Mouse (Mus musculus) c-Kit-negative CD71-positive TER-119-positive erythroid progenitor cells, embryonic 14.5 days (primary cell): ENCODE measurements around the gene Stim2.
A peak's percentile ranks its signal among the peaks of the same experiment; 100 is the strongest.

Experiments used
- DNase-seq: peaks from one replicate; pipeline ENCODE4 v3.0.0-alpha.2; 2013; ENCODE audit warnings: low read depth, low spot score

The Stim2 gene

GRCm38 (mm10) chr5:53994576-53994975 is 3.7 kb upstream of the Stim2 start:
- DNase-seq: no peak

DNA sequence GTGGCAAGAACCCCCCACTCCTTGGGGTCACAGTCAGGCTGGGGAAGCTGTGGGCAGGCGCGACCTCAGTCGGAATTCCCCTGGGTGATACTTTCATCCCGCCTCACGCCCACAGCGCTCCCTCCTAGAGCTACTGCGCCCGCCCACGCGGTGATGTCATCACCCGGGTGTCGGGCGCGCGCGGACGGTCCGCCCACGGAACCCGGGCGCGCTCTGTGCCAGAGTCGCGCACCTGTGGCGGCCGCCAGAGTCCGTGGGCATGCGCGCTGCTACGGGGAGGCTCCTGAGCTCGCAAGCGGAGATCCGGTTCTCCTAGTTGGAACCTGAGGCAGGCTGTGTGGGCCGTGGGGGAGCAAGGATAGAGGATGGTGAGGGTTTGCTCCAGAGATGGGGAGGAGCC is 3.0 kb upstream of the Stim2 start:
- peak; percentile 17 for DNase-seq

GRCm38 (mm10) chr5:53996822-53997221 is 1.5 kb upstream of the Stim2 start:
- no peak for DNase-seq

DNA sequence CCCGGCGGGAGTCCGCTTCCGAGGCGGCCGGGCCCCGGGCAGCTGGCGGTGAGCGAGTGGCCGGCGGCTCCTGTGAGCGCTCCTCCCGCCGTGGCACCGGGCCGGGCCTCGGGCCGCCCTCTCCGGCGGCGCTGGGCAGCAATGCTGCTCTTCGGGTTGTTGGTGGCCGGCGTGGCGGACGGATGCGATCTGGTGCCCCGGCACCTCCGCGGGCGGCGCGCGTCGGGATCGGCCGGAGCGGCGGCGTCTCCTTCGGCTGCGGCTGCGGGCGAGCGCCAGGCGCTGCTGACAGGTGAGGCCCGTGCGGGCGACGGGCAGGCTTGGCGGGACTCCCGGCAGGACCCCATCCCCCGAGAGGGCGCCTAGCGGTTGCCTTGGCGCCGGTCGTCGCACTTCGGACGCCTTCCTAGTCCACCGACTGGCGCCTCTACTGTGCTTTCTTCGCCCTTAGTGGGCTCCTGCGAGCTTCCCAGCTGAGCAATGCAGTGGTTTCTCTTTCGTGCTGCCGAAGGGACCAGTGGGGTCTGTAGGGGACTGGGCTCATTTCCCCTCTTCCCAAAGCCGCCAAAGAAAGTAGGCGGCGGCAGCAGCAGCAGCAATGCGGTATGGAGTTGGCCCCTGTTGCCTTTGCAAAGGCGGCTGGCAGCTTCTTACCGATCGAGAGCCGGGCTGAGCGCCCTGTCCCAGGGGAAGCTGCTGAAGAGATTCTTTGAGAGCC is 603 bp downstream of the Stim2 start:
- DNase-seq: peak; percentile 40

DNA sequence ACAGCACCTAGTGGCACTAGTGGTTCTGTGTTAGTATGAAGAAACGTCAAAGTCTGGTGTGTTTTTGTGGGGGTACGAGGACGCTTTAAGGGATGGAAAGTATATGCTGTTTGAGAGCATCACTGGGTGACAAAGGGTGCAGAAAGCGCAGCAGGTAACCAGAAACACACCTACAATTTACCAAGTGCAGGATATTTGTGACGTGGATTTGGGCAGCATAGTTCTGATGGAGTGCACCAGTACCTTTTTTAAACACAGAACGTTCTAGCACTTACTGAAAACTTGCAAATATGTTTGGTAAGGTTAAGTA is 1.1 kb downstream of the Stim2 start:
- no peak for DNase-seq

GRCm38 (mm10) chr5:53999831-54000230 is 1.5 kb downstream of the Stim2 start:
- no peak for DNase-seq

GRCm38 (mm10) chr5:54001021-54001420 is 2.7 kb downstream of the Stim2 start:
- DNase-seq: no peak

- DNase-seq: no peak
These were observed 7.0 kb downstream of the Stim2 start for GRCm38 (mm10) chr5:54005111-54005864.

- DNase-seq: no peak
These were observed 7.5 kb downstream of the Stim2 start for GRCm38 (mm10) chr5:54005865-54006225.

DNA sequence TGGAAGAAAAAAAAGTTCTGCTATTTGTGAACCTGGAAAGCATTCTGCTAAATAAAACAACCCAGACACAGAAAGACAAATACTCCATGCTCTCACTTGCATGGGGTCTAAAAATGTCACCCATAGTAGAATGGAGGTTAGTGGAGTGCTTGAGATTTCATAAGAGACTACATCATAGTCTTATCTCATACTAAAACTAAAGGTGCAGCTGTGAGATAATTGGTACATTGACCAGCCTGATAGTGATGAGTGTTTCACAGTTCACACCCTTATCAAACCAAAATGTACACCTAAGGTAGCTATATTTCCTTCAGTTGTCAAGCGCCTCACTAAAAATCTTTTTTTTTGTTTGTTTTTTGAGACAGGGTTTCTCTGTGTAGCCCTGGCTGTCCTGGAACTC is 8.5 kb downstream of the Stim2 start:
- DNase-seq: no peak

DNA sequence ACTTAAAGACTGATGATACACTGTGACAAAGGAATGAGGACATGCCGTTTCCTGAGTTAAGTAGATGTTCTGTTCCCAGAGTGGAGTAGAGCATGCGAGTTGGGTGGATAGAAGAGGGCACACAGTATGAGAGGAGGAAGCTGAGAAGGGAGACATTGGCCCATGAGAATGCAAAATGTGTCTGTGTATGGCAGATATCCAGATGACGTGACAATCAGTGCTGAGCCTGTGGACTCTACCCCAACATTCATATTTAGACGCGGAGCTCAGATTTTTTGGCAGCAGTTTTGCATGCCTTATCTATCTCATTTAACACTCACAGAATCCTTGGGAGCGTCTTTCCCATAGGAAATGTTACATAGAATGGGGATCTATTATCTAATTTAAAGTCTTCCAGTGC is 9.3 kb downstream of the Stim2 start:
- no peak for DNase-seq

GRCm38 (mm10) chr5:54013271-54013670 is 15.0 kb downstream of the Stim2 start:
- DNase-seq: no peak

DNA sequence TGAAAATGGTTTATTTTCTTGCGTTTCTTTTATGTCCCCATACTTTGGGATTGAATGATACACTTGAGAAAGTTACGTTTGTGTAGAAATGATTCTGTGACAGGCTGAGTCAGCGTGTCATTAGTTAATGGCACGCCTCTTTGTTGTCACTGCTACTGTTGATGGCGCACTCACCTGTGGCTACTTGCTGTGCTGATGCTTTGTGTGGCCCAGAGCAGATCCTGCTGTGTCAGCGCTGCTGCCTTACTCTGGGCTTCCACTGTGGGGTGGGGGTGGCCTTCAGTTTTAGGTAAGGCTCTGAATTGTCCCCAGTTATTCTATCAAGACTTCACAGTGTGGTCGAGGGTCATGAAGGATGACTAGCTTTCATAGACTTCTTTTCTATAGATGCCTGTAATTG is 18.8 kb downstream of the Stim2 start:
- no peak for DNase-seq

GRCm38 (mm10) chr5:54018856-54019255 is 20.6 kb downstream of the Stim2 start:
- no peak for DNase-seq

GRCm38 (mm10) chr5:54019546-54019945 is 21.2 kb downstream of the Stim2 start:
- DNase-seq: no peak

- DNase-seq: no peak
These were observed 26.3 kb downstream of the Stim2 start for GRCm38 (mm10) chr5:54024610-54025009.

DNA sequence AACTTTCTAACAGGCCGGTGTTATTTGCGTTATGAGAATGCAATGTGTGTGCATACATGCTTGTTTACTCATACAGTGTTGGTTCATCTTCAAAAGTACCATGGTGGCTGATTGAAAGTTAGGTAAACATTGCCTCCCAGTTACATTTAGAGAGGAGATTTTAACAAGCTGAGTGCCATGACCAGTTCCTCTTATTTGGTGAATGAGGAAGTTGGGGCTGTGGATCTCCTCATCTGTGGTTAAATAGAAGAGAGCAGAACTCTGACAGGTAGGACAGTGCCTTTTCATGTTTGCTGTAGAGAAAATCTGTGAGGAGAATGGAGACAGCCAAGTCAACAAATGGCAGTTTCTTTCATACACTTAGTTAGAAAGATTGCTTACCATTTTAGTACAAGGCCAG is 27.3 kb downstream of the Stim2 start:
- DNase-seq: no peak

DNA sequence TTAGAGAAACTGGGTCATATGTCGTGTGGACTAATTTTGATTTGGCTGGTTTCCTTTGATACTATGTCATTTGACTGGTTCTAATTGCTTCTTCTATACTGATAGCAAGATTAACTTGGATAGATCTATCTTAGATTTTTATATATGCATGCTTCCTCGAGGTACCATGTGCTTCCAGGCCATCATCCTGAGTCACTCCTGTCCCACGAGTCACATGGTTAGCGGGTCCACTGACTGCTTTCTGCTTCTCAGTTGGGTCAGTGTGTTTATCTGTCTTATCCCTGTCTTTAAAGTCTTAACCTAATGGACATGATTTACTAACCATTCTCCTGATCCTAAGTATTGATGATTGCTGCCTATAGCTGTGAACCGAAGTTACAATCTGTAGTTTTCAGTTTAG is 34.9 kb downstream of the Stim2 start:
- no peak for DNase-seq

- no peak for DNase-seq
These were observed 36.4 kb downstream of the Stim2 start for GRCm38 (mm10) chr5:54034680-54035079.

DNA sequence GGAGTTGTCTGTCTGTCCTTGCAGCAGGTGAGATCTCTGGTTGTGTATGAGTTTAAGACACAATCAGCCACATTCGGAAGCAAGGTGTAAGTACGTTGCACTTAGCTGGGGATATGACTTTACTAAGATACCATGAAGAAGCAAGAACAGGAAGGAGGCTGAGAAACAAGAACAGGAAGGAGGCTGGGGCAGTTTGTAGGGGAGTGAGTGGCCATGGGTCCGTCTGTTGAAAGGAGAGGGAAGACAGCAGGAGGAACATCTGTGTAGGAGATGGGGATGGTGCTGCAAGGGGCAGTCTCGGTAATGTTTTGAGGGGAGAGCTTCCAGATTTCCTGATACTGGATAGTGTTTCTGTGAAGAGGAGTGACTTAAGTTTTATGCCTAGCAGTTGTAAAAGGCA is 40.3 kb downstream of the Stim2 start:
- DNase-seq: no peak

DNA sequence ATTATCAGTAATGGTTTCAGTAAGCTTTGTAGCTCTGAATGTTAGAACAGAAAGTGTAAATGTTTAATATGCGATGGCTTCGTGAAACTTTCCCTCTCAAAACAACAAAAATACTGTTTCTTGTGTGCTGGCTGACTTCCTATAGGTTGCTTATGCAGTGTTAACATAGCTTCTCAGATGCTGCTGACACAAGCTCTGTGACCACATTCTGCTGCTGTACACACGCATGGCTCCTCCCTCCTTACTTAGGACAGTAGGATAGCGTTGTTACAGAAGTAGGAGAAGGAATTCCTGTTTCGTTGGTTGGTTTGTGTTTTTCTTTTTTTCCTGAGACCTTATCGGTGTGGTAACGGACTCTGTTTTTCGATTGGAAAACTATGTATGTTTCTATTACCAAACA is 42.2 kb downstream of the Stim2 start:
- DNase-seq: no peak

- DNase-seq: no peak
These were observed 43.7 kb downstream of the Stim2 start for GRCm38 (mm10) chr5:54042013-54042412.

DNA sequence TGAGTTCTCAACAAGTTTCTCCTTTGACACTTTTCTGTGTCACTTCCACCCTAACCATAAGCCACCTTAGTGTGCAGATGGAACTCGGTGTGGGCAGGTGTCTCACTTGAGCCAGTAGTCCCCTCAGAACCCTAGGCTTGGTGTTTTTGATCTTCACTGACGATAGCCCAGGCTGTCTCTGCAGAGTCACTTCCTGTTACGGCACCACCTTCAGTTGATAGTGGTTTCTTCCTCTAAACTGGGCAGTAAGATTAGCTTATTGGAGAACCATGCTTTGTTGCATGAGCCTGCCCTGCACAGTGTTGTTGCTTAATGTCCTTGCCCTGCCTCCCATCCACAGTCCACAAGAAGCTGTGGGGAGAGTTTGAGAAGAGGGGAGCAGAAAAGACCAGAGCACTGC is 47.2 kb downstream of the Stim2 start:
- DNase-seq: no peak

DNA sequence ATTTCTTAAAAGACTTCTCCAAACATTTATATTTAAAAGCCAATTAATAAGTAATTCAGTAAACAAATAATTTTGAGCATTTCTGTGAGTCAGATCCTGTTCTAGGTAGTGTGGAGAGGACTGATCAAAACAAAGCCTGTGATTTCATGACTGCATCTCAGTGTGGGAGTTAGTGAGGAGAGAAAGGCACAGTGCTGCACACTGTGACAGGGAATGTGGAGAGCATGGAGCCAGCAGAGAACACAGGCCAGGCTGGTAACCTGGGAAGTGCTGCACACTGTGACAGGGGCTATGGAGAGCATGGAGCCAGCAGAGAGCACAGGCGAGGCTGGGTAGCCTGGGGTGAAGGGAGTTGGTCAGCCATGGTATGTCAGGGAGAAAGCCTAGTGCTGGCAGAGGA is 48.1 kb downstream of the Stim2 start:
- no peak for DNase-seq
